Mouse (Mus musculus): ENCODE data around the gene Sass6. TPM values are rescaled to one million over a fixed set of nuclear protein-coding genes. Genes with fewer than 3 reads are reported as not detected.
"Not testable (repeated sequence)": the region's sequence is repeated elsewhere in the genome, so short reads cannot be mapped to it uniquely, and the experiment has no call there.

The Sass6 gene
- total RNA-seq, 2 experiments from 2014 or later: 39.6 to 47.1 TPM

- ATAC-seq (replicated peaks; ENCODE audit: poor library complexity): no peak
These were observed 66.6 kb downstream of the Sass6 start for GRCm38 (mm10) chr3:116661288-116661869.

GRCm38 (mm10) chr3:116661870-116662414 is 67.2 kb downstream of the Sass6 start:
- peak; percentile 48 for ATAC-seq (replicated peaks; ENCODE audit: poor library complexity)

- peak; percentile 96 for ATAC-seq (replicated peaks; ENCODE audit: poor library complexity)
These were observed 67.7 kb downstream of the Sass6 start, which contains the start of gene Mfsd14a for GRCm38 (mm10) chr3:116662463-116662863. Gene Mfsd14a (minus strand): TSS chr3:116662677.

- ATAC-seq (replicated peaks; ENCODE audit: poor library complexity): not testable (repeated sequence)
These were observed 69.5 kb downstream of the Sass6 start for GRCm38 (mm10) chr3:116664281-116664680.

Other genes starting within 250 kb of the Sass6 start
- 26.7 and 28.5 TPM in 2 replicates for gene Cdc14a, start 170.9 kb upstream of the Sass6 start, total RNA-seq (2015)
- gene Cdc14a, start 170.9 kb upstream of the Sass6 start, total RNA-seq (2017): 25.9 and 30.7 TPM in 2 replicates
- 57.9 and 67.6 TPM in 2 replicates for gene Rtca, start 86.8 kb upstream of the Sass6 start, total RNA-seq (2015)
- gene Rtca, start 86.8 kb upstream of the Sass6 start, total RNA-seq (2017): 42.8 and 49.3 TPM in 2 replicates
- gene Dbt, start 81.9 kb upstream of the Sass6 start, total RNA-seq (2015): 16.7 and 17.8 TPM in 2 replicates
- 12.1 and 15.6 TPM in 2 replicates for gene Dbt, start 81.9 kb upstream of the Sass6 start, total RNA-seq (2017)
- 0.05 and 0.52 TPM in 2 replicates for gene Lrrc39, start 32.0 kb upstream of the Sass6 start, total RNA-seq (2015)
- gene Lrrc39, start 32.0 kb upstream of the Sass6 start, total RNA-seq (2017): 0.37 and 0.84 TPM in 2 replicates
- gene Trmt13, start 19.6 kb downstream of the Sass6 start, total RNA-seq (2015): 23.4 and 40.3 TPM in 2 replicates
- gene Trmt13, start 19.6 kb downstream of the Sass6 start, total RNA-seq (2017): 28.3 and 34.9 TPM in 2 replicates
- gene Mfsd14a, start 67.7 kb downstream of the Sass6 start, total RNA-seq (2015): 77.9 and 81.7 TPM in 2 replicates
- 66.0 and 72.9 TPM in 2 replicates for gene Mfsd14a, start 67.7 kb downstream of the Sass6 start, total RNA-seq (2017)
- not detected in 2 replicates for gene Gm43191, start 86.3 kb downstream of the Sass6 start, total RNA-seq (2015)
- not detected in 2 replicates for gene Gm43191, start 86.3 kb downstream of the Sass6 start, total RNA-seq (2017)
- gene Slc35a3, start 117.8 kb downstream of the Sass6 start, total RNA-seq (2015): 42.5 and 45.9 TPM in 2 replicates
- 51.3 and 60.6 TPM in 2 replicates for gene Slc35a3, start 117.8 kb downstream of the Sass6 start, total RNA-seq (2017)
- 12.8 and 15.5 TPM in 2 replicates for gene Agl, start 213.2 kb downstream of the Sass6 start, total RNA-seq (2015)
- 10.4 and 14.0 TPM in 2 replicates for gene Agl, start 213.2 kb downstream of the Sass6 start, total RNA-seq (2017)

Data from megakaryocyte progenitor cell, adult 5-6 weeks (primary cell).